Mouse (Mus musculus) megakaryocyte, embryonic 14.5 days (primary cell): Measurements from ENCODE around the gene Aqr.

Experiments used
- FLI1 ChIP-seq: IDR thresholded peaks from 2 replicates; pipeline ENCODE4 v1.6.1; 2012; ENCODE audit warnings: low read length, inconsistent platforms, mixed read lengths
- GATA1 ChIP-seq: IDR thresholded peaks from 3 replicates; pipeline ENCODE4 v1.6.1; 2012; ENCODE audit warnings: mixed read lengths, low read length, inconsistent platforms, borderline replicate concordance

DNA sequence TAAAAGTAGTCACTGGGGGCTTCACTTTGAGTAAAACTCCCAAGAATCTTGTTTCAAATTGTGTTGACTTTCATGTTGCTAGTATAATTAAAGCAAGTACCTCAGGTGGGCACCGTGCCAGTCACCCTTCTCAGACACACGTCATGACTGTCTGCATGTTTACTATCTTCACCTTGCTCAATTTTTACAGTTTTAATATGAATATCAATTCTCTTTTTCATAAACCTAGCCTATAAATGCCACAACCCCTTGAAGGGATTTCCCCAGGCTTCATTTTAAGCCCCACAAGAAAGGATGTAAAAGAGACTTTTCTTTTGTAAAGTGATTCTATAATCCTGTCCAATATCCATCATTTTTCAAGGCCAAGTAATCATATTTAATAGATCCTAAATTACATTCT, 44.4 kb upstream of the Aqr start:
- TF ChIP-seq GATA1 (no peak), FLI1 (no peak)
